Mouse (Mus musculus): ENCODE measurements around the gene Cerk. TPM values are rescaled to one million over a fixed set of nuclear protein-coding genes. Genes with fewer than 3 reads are reported as not detected.

Gene Cerk
- polyA plus RNA-seq, 2 experiments = 18.0 to 20.4 TPM

DNA sequence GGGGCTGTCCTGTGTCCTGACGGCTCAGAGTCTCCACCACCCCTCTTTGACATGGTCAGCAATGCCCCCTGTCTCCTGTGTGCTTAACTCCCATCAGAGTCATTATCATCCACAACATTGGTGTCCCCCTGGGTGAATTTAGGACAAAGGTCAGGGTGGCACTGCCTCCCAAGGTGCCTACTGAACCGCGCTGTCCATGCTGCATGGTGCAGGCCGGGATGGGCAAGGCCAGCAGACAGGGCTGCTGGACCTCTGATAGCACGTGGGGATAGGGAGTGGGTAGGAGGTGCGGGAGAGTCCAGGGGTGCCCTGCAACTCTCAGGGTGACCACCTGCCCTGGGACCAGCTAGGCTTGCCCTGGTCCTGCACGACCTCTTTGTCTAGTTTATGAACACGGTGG lies 39.0 kb downstream of the Cerk start:
- H3K27ac ChIP-seq (replicated peaks; ENCODE audit: low read depth, low read length) = no peak overlapping the region
- TF ChIP-seq POLR2A (IDR thresholded peaks at IDR 0.05; ENCODE audit: borderline replicate concordance, extremely low read depth, insufficient read depth, insufficient read length) = no peak
- DNase-seq (ENCODE audit: low spot score) (no peak), ATAC-seq (ENCODE audit: low FRiP score, low read depth) (no peak)
- H3K9ac ChIP-seq (ENCODE audit: low read depth, low read length, severe bottlenecking) = no peak overlapping the region
- WGBS = 95% methylated on average over 8 of the region's 8 CpGs
- H3K9me3 ChIP-seq (ENCODE audit: control insufficient read depth, low read length) = no peaks in the 10 kb centered on the region
- H3K27me3 ChIP-seq (ENCODE audit: control insufficient read depth, insufficient read depth, low read length) = no peaks in the 10 kb centered on the region
- no peak overlapping the region for H3K4me3 ChIP-seq (replicated peaks; ENCODE audit: low read length)
- no peak overlapping the region for H3K4me2 ChIP-seq (replicated peaks; ENCODE audit: low read depth, low read length, severe bottlenecking)
- no peaks in the 10 kb centered on the region for H3K4me1 ChIP-seq (ENCODE audit: control insufficient read depth, insufficient read depth, low read length)
- peaks cover 70% of the 10 kb centered on the region for H3K36me3 ChIP-seq (ENCODE audit: control insufficient read depth, insufficient read depth, low read length)

DNA sequence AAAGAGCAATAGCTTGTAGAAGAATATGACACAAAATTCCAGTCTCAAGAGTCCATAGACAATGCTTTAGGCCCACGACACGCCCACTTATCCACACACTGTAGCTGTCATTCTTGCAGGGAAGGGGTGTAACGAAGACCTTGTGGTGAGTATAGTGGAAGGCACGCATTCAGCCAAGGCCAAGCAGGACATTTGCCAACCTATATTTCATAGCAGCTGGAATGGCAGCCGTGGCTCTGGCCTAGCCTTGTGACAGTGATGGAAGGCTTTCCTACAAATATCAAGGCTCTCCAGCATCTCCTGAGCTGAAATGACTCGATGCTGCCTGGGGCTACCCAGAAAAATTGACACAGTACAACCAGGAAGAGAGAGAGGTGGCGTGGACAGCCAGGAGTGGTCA lies 40.9 kb downstream of the Cerk start:
- 89% methylated on average over 7 of the region's 7 CpGs for WGBS
- Histone ChIP-seq H3K27ac (replicated peaks; ENCODE audit: low read depth, low read length) (no peak overlapping the region), H3K9ac (ENCODE audit: low read depth, low read length, severe bottlenecking) (no peak overlapping the region), H3K36me3 (ENCODE audit: control insufficient read depth, insufficient read depth, low read length) (peaks cover 74% of the 10 kb centered on the region), H3K27me3 (ENCODE audit: control insufficient read depth, insufficient read depth, low read length) (no peaks in the 10 kb centered on the region), H3K4me3 (replicated peaks; ENCODE audit: low read length) (no peak overlapping the region), H3K4me2 (replicated peaks; ENCODE audit: low read depth, low read length, severe bottlenecking) (no peak overlapping the region), H3K9me3 (ENCODE audit: control insufficient read depth, low read length) (no peaks in the 10 kb centered on the region), H3K4me1 (ENCODE audit: control insufficient read depth, insufficient read depth, low read length) (no peaks in the 10 kb centered on the region)
- DNase-seq (ENCODE audit: low spot score) (no peak), ATAC-seq (ENCODE audit: low FRiP score, low read depth) (no peak)
- no peak for TF ChIP-seq POLR2A (IDR thresholded peaks at IDR 0.05; ENCODE audit: borderline replicate concordance, extremely low read depth, insufficient read depth, insufficient read length)

DNA sequence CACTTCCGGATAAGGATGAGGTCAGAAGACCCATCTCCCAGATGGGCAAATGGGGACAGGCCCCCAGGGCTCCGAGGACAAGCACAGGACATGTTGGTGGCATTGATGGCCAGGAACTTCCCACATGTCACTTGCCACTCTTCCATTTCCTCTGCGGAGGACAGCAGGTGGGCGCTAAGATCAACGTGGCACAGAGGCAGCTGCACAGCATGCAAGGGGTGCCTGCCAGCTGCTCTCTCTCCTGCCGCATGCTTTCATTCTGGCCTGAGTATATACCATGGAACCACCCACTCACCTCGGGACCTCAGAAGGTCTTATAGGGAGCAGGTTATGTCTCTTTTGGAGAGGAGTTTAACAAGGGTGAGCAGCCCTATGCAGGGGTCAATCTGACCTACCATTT lies 41.4 kb downstream of the Cerk start:
- Histone ChIP-seq H3K27me3 (ENCODE audit: control insufficient read depth, insufficient read depth, low read length) (no peaks in the 10 kb centered on the region), H3K9me3 (ENCODE audit: control insufficient read depth, low read length) (no peaks in the 10 kb centered on the region), H3K4me2 (replicated peaks; ENCODE audit: low read depth, low read length, severe bottlenecking) (no peak overlapping the region), H3K9ac (ENCODE audit: low read depth, low read length, severe bottlenecking) (no peak overlapping the region), H3K4me1 (ENCODE audit: control insufficient read depth, insufficient read depth, low read length) (no peaks in the 10 kb centered on the region), H3K27ac (replicated peaks; ENCODE audit: low read depth, low read length) (no peak overlapping the region), H3K36me3 (ENCODE audit: control insufficient read depth, insufficient read depth, low read length) (peaks cover 74% of the 10 kb centered on the region), H3K4me3 (replicated peaks; ENCODE audit: low read length) (no peak overlapping the region)
- 66% methylated on average over 6 of the region's 7 CpGs for WGBS
- no peak for TF ChIP-seq POLR2A (IDR thresholded peaks at IDR 0.05; ENCODE audit: borderline replicate concordance, extremely low read depth, insufficient read depth, insufficient read length)
- ATAC-seq (ENCODE audit: low FRiP score, low read depth) (no peak), DNase-seq (ENCODE audit: low spot score) (no peak)

DNA sequence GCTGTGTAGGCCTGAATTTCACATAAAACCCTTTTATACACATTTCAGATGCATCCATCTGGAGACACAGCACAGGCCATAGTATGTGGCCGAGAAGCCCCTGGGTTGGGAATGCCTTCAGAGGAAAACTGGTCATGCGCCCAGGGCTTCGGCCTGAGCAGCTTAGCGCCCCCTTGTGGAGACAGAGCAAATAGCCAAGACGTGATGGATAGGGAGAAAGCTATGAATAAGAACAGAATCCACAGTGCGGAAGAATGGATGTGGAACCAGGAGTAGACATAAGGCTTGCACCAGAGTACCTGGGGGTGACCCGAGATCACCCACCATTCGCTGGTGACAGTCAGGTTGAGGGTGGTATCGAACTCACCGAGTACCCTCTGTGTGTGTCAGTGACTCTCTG lies 45.6 kb downstream of the Cerk start:
- Histone ChIP-seq H3K9ac (ENCODE audit: low read depth, low read length, severe bottlenecking) (no peak overlapping the region), H3K4me2 (replicated peaks; ENCODE audit: low read depth, low read length, severe bottlenecking) (no peak overlapping the region), H3K36me3 (ENCODE audit: control insufficient read depth, insufficient read depth, low read length) (peaks cover 55% of the 10 kb centered on the region), H3K4me3 (replicated peaks; ENCODE audit: low read length) (no peak overlapping the region), H3K27me3 (ENCODE audit: control insufficient read depth, insufficient read depth, low read length) (no peaks in the 10 kb centered on the region), H3K9me3 (ENCODE audit: control insufficient read depth, low read length) (no peaks in the 10 kb centered on the region), H3K4me1 (ENCODE audit: control insufficient read depth, insufficient read depth, low read length) (no peaks in the 10 kb centered on the region), H3K27ac (replicated peaks; ENCODE audit: low read depth, low read length) (no peak overlapping the region)
- no peak for TF ChIP-seq POLR2A (IDR thresholded peaks at IDR 0.05; ENCODE audit: borderline replicate concordance, extremely low read depth, insufficient read depth, insufficient read length)
- ATAC-seq (ENCODE audit: low FRiP score, low read depth) (no peak), DNase-seq (ENCODE audit: low spot score) (peak; percentile 56)
- 29% methylated on average over 9 of the region's 10 CpGs for whole genome bisulfite sequencing

DNA sequence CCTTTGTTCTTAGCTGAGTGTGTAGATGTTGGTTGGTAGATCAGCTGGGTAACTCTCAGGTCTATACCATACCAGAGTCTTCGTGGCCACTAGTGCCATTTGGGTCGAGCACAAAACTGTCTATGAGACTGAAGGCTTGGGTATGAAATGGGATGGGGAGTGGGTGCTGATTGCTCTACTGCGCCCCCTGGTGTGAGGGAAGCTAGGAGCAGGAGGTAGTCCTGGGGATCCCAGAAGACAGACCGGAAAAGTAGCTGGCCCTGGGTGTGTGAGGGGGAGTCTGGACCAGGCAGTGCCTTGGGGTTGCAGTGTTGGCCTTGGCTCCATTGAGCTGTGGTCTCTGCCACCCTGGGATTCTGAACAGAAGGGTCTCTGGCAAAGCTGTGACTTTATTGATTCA lies 48.3 kb downstream of the Cerk start:
- H3K9me3 ChIP-seq (ENCODE audit: control insufficient read depth, low read length) = no peaks in the 10 kb centered on the region
- no peak overlapping the region for H3K4me2 ChIP-seq (replicated peaks; ENCODE audit: low read depth, low read length, severe bottlenecking)
- no peaks in the 10 kb centered on the region for H3K27me3 ChIP-seq (ENCODE audit: control insufficient read depth, insufficient read depth, low read length)
- WGBS = 57% methylated on average over 4 of the region's 4 CpGs
- DNase-seq (ENCODE audit: low spot score) (no peak), ATAC-seq (ENCODE audit: low FRiP score, low read depth) (no peak)
- no peak overlapping the region for H3K9ac ChIP-seq (ENCODE audit: low read depth, low read length, severe bottlenecking)
- no peaks in the 10 kb centered on the region for H3K4me1 ChIP-seq (ENCODE audit: control insufficient read depth, insufficient read depth, low read length)
- no peak overlapping the region for H3K4me3 ChIP-seq (replicated peaks; ENCODE audit: low read length)
- H3K36me3 ChIP-seq (ENCODE audit: control insufficient read depth, insufficient read depth, low read length) = peaks cover 51% of the 10 kb centered on the region
- H3K27ac ChIP-seq (replicated peaks; ENCODE audit: low read depth, low read length) = no peak overlapping the region
- no peak for TF ChIP-seq POLR2A (IDR thresholded peaks at IDR 0.05; ENCODE audit: borderline replicate concordance, extremely low read depth, insufficient read depth, insufficient read length)

Measured in limb, embryonic 14.5 days (tissue).